Mouse (Mus musculus): ENCODE data around the gene Zfyve1. TPM values are rescaled to one million over a fixed set of nuclear protein-coding genes. Genes with fewer than 3 reads are reported as not detected.

Gene Zfyve1
- total and polyA plus RNA-seq, 3 experiments, result 8.0 to 8.3 TPM; not detected in 1

GRCm38 (mm10) chr12:83514216-83514615 is 82.8 kb downstream of the Zfyve1 start:
- Histone ChIP-seq H3K27ac (ENCODE audit: control insufficient read depth, low read depth, low read length) (no peak overlapping the region), H3K79me2 (ENCODE audit: control insufficient read depth, insufficient read depth, low read length, poor library complexity) (no peaks in the 10 kb centered on the region), H3K4me3 (ENCODE audit: control insufficient read depth in 1 of 2, insufficient read depth in 1 of 2, low read depth in 2 of 2, low read length in 2 of 2) (no peak overlapping the region), H3K9ac (ENCODE audit: control insufficient read depth, low read depth, low read length, poor library complexity, severe bottlenecking) (no peak overlapping the region), H3K9me3 (replicated peaks; ENCODE audit: insufficient read depth, low read length) (no peaks in the 10 kb centered on the region), H3K4me1 (ENCODE audit: control insufficient read depth in 1 of 2, insufficient read depth in 2 of 2, low read length in 2 of 2) (peaks cover 15 to 22% of the 10 kb centered on the region in 2 experiments), H3K36me3 (ENCODE audit: control insufficient read depth in 1 of 2, insufficient read depth in 2 of 2, low read length in 2 of 2) (peaks cover 0 to 23% of the 10 kb centered on the region in 2 experiments; a peak in 2 of 4 replicates), H3K27me3 (ENCODE audit: control insufficient read depth in 1 of 2, insufficient read depth in 2 of 2, low read length in 2 of 2) (no peaks in the 10 kb centered on the region)
- no peak for TF ChIP-seq ZKSCAN1 (IDR thresholded peaks at IDR 0.05; ENCODE audit: low read depth, low read length)
- no peak for DNase-seq (ENCODE audit: low read depth, low spot score)

GRCm38 (mm10) chr12:83513185-83513584 is 83.8 kb downstream of the Zfyve1 start:
- no peak overlapping the region for H3K4me3 ChIP-seq (ENCODE audit: control insufficient read depth in 1 of 2, insufficient read depth in 1 of 2, low read depth in 2 of 2, low read length in 2 of 2)
- H3K9me3 ChIP-seq (replicated peaks; ENCODE audit: insufficient read depth, low read length), result no peaks in the 10 kb centered on the region
- no peak for DNase-seq (ENCODE audit: low read depth, low spot score)
- H3K79me2 ChIP-seq (ENCODE audit: control insufficient read depth, insufficient read depth, low read length, poor library complexity), result no peaks in the 10 kb centered on the region
- peaks cover 0 to 19% of the 10 kb centered on the region in 2 experiments; a peak in 2 of 4 replicates for H3K36me3 ChIP-seq (ENCODE audit: control insufficient read depth in 1 of 2, insufficient read depth in 2 of 2, low read length in 2 of 2)
- no peak overlapping the region for H3K9ac ChIP-seq (ENCODE audit: control insufficient read depth, low read depth, low read length, poor library complexity, severe bottlenecking)
- H3K27me3 ChIP-seq (ENCODE audit: control insufficient read depth in 1 of 2, insufficient read depth in 2 of 2, low read length in 2 of 2), result no peaks in the 10 kb centered on the region
- H3K4me1 ChIP-seq (ENCODE audit: control insufficient read depth in 1 of 2, insufficient read depth in 2 of 2, low read length in 2 of 2), result peaks cover 11 to 19% of the 10 kb centered on the region in 2 experiments
- no peak for TF ChIP-seq TCF12 (IDR thresholded peaks at IDR 0.05; ENCODE audit: low read depth, low read length)
- no peak for TF ChIP-seq CTCF (IDR thresholded peaks at IDR 0.05 in 2 of 3, conservative IDR thresholded peaks at IDR 0.05 in 1 of 3; ENCODE audit: control insufficient read depth in 1 of 3, insufficient read depth in 1 of 3, low read depth in 2 of 3, low read length in 3 of 3, poor library complexity in 1 of 3, severe bottlenecking in 1 of 3)
- TF ChIP-seq MAX (IDR thresholded peaks at IDR 0.05; ENCODE audit: low read length), result no peak
- TF ChIP-seq ZC3H11A (IDR thresholded peaks at IDR 0.05; ENCODE audit: low read depth, low read length), result no peak
- no peak for TF ChIP-seq TAL1 (IDR thresholded peaks at IDR 0.05; ENCODE audit: low read length)
- no peak for TF ChIP-seq ZKSCAN1 (IDR thresholded peaks at IDR 0.05; ENCODE audit: low read depth, low read length)
- no peak for TF ChIP-seq BHLHE40 (IDR thresholded peaks at IDR 0.05; ENCODE audit: borderline replicate concordance, low read depth, low read length)
- TF ChIP-seq ETS1 (IDR thresholded peaks at IDR 0.05; ENCODE audit: low read depth, low read length), result no peak
- no peak for TF ChIP-seq SMC3 (IDR thresholded peaks at IDR 0.05; ENCODE audit: low read depth, low read length)
- no peak for TF ChIP-seq USF1 (IDR thresholded peaks at IDR 0.05; ENCODE audit: low read depth, low read length)
- no peak overlapping the region for H3K27ac ChIP-seq (ENCODE audit: control insufficient read depth, low read depth, low read length)

- H3K4me1 ChIP-seq (ENCODE audit: control insufficient read depth in 1 of 2, insufficient read depth in 2 of 2, low read length in 2 of 2), result peaks cover 9 to 16% of the 10 kb centered on the region in 2 experiments
- no peak for TF ChIP-seq MYC (IDR thresholded peaks at IDR 0.05; ENCODE audit: low read depth, low read length)
- TF ChIP-seq ETS1 (IDR thresholded peaks at IDR 0.05; ENCODE audit: low read depth, low read length), result 0 out of 2 replicates have a peak, but pooled peaks have one; percentile 35
- 0 out of 2 replicates have a peak, but pooled peaks have one; percentile 16 for TF ChIP-seq RCOR1 (IDR thresholded peaks at IDR 0.05; ENCODE audit: low read depth, low read length)
- no peak for TF ChIP-seq CHD2 (IDR thresholded peaks at IDR 0.05; ENCODE audit: low read length)
- peak; percentile 56; the same call in 1 of the 2 replicates for TF ChIP-seq GATA1 (IDR thresholded peaks at IDR 0.05; ENCODE audit: low read depth, low read length)
- TF ChIP-seq EP300 (IDR thresholded peaks at IDR 0.05; ENCODE audit: low read depth in 1 of 2, low read length in 2 of 2), result peak; percentile 38 to 40; a peak in 2 of 4 replicates
- TF ChIP-seq USF1 (IDR thresholded peaks at IDR 0.05; ENCODE audit: low read depth, low read length), result no peak
- H3K36me3 ChIP-seq (ENCODE audit: control insufficient read depth in 1 of 2, insufficient read depth in 2 of 2, low read length in 2 of 2), result peaks cover 0 to 17% of the 10 kb centered on the region in 2 experiments; a peak in 2 of 4 replicates
- H3K9ac ChIP-seq (ENCODE audit: control insufficient read depth, low read depth, low read length, poor library complexity, severe bottlenecking), result no peak overlapping the region
- no peak overlapping the region for H3K27ac ChIP-seq (ENCODE audit: control insufficient read depth, low read depth, low read length)
- H3K9me3 ChIP-seq (replicated peaks; ENCODE audit: insufficient read depth, low read length), result no peaks in the 10 kb centered on the region
- no peaks in the 10 kb centered on the region for H3K27me3 ChIP-seq (ENCODE audit: control insufficient read depth in 1 of 2, insufficient read depth in 2 of 2, low read length in 2 of 2)
- DNase-seq (ENCODE audit: low read depth, low spot score), result peak; percentile 49
- no peak overlapping the region for H3K4me3 ChIP-seq (ENCODE audit: control insufficient read depth in 1 of 2, insufficient read depth in 1 of 2, low read depth in 2 of 2, low read length in 2 of 2)
- no peaks in the 10 kb centered on the region for H3K79me2 ChIP-seq (ENCODE audit: control insufficient read depth, insufficient read depth, low read length, poor library complexity)
These were observed 84.2 kb downstream of the Zfyve1 start for GRCm38 (mm10) chr12:83512783-83513182.
